Mouse (Mus musculus): ENCODE measurements around the gene Ifit2.
"Not testable (repeated sequence)": the region's sequence is repeated elsewhere in the genome, so short reads cannot be mapped to it uniquely, and the experiment has no call there.

The Ifit2 gene

DNA sequence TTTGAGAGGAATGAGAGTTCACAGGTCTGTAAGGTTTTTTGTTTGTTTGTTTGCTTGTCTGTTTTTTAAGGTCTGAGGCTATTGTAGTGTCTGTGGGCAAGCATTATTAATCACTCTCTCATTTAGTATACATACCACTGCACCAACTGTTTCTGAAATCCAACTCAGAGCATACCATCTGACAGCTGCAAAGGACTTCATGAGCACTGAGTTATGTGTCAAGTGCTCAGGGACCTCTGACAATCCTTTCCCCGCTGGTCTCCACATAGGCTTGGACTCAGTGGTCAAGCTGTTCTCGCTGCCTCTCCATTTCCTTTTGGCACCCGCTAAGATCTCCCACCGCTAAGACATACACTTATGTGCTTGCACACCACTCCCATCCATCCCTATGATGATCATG is 4.3 kb upstream of the Ifit2 start:
- DNase-seq (ENCODE audit: extremely low spot score, low read depth, low spot score), result no peak

DNA sequence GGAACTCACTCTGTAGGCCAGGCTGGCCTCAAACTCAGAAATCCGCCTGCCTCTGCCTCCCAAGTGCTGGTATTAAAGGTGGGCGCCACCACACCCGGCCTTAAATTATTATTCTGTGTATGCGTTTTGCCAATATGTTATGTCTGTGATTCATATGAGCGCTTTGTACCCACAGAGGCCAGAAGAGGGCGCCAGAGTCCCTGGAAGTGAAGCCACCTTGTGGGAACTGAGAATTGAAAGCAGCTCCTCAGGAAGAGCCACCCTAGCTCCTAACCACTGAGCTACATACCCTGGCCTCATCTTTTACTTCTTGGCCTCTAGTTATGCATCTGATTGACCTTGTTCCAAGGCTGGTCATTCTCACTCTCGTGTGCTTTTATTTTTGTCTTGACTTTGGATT is 2.5 kb upstream of the Ifit2 start:
- DNase-seq (ENCODE audit: extremely low spot score, low read depth, low spot score), result no peak

DNA sequence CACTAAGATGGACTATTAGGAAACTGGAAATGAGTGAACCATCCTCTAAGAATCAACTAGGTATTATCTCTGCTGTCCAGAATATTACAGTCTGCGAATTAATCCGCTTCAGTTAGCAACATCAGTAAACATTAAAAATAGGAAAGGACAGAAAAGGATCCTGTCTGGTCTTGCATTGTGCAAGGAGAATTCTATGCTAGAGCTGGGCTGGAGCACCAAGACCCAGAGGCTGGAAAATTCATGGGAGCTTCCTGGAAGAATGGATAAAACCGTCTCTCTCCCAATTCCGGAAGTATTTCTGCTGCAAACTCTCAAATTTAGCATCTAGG is 325 bp upstream of the Ifit2 start:
- DNase-seq (ENCODE audit: extremely low spot score, low read depth, low spot score), result no peak

DNA sequence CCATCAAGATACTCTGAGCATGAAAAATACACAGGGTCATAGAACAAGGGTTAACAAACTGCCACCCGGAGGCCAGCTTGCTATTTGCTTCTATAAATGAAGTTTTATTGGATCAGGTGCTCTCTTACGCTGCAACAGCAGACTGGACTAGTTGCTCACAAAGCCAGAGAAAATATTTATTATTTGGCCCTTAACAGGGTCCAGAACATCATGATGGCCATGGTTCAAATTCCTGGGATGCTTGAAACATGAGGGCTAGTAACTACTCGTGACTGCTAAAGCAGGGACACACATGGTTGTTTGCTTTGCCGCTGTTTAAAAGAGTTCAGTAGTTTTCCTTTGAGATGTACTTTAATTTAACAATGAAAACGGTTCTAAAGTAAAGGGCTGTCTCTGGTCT is 1.5 kb downstream of the Ifit2 start:
- DNase-seq (ENCODE audit: extremely low spot score, low read depth, low spot score), result no peak

DNA sequence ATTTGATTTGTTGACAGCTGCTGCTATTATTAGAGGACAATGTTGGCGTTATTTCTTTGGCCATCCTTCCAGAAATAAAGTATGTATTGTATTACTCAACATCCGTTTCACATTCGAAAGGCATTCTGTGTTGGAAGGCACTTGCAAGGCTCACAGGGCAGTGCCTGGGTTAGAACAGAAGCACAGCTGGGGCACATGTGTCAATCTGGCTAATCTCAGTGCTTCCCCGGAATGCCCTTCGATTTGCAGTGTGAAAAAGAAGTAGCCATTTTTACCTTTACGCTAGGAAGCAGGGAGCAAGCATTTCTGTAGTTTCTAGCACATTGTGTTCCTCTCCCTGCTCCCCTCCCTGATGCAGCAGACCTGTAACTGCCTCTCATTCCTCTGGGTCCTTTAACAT is 2.5 kb downstream of the Ifit2 start:
- DNase-seq (ENCODE audit: extremely low spot score, low read depth, low spot score), result no peak

DNA sequence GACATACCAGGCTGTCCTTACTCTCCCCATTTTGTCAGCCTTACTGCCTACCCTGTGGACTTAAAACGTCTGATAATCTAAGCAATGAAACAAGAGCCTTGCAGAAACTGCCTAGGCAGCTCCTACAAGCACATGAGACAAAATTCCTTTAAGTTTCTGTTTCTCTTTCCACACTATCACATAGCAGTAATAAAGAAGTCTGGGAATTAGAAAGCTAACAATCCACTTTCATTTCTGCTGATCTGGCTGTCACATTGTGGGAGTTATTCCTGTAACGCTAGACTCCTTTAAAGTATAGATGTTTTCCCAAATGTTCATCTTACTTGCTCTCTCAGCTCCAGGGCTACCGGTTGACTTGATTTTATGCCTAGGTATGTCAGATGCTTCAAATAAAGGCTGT is 3.0 kb downstream of the Ifit2 start:
- DNase-seq (ENCODE audit: extremely low spot score, low read depth, low spot score), result no peak

DNA sequence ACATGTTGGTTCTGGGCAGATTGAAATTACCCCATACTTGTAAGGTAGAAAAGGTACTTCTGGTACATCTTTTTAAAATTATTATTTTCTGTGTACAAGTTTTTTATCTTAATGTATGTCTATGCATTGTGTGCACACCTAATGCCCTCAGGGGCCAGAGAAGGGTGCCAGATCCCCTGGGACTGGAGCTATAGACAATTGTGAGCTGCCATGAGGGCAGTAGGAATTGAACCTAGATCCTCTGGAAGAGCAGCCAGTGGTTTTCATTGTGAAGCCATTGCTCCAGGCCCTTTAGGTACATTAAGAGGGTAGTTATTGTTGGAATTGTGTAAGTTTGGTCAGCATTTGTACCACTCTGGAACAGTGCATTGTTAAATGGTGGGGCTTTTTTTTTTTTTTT is 3.6 kb downstream of the Ifit2 start:
- no peak for DNase-seq (ENCODE audit: extremely low spot score, low read depth, low spot score)

DNA sequence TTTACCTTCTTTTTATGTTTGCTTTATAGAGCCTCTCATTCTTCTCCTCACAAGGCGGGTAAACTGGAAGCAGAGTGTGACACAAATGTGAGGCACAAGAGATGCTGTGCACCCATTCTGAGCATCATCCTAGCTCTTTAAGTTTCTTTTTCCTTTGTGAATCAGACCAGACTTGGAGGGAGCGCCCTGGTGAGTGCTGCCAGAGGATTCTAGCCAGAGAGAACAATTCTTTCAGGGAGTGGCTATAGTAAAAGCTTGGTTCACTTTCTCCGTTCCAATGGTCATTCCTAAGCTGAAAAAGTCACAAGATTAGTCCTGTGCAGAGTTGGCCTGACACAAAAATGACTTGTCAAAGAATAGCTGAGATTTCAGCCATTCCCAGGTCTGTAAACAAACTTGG is 6.1 kb downstream of the Ifit2 start:
- DNase-seq (ENCODE audit: extremely low spot score, low read depth, low spot score), result no peak

DNA sequence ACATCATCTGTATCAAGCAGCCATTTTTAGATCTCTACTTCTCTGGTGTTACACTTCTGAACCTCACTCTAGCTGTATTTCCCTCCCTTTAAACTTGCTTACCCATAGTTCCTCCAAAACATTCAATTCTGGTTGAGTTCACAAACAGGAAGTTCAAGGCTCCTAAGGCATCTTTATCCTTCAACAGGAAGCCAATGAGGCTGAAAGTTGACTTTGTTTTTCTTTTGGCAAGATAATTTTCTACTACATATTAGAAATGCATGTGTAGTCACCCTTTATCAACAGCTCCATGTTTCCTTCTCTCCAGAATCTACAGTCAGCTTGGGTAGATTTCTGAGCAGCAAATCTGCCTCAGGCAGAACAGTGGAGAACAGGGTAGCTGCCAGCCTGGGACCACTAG is 12.1 kb downstream of the Ifit2 start:
- DNase-seq (ENCODE audit: extremely low spot score, low read depth, low spot score), result no peak

DNA sequence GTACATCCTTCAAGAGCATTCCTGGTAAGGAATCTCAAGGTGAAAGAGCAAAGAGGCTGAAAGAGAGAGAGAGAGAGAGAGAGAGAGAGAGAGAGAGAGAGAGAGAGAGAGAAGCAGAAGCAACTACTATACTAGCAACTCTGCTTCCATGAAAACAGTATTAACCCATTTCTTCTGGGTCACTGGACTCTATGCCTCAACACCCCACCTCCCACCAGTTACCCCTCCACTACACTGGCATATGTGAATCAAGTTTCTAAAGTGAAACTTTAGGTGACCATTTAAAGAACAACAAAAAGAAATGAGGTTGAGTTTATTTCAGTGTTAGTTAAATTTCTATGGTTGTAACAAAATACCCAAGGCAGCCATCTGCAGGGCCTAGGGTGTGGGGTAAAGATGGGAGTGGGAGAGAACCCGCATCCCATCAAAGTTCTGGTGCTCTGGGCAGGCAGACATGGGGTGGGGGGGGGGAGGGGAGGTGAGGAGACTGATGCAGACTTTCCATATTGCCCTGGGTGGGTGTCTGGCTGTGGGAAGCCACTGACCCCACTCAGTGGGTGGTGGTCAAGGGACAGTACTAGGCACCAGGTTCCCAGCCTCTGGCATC is 15.8 kb downstream of the Ifit2 start:
- DNase-seq (ENCODE audit: extremely low spot score, low read depth, low spot score), result no peak

DNA sequence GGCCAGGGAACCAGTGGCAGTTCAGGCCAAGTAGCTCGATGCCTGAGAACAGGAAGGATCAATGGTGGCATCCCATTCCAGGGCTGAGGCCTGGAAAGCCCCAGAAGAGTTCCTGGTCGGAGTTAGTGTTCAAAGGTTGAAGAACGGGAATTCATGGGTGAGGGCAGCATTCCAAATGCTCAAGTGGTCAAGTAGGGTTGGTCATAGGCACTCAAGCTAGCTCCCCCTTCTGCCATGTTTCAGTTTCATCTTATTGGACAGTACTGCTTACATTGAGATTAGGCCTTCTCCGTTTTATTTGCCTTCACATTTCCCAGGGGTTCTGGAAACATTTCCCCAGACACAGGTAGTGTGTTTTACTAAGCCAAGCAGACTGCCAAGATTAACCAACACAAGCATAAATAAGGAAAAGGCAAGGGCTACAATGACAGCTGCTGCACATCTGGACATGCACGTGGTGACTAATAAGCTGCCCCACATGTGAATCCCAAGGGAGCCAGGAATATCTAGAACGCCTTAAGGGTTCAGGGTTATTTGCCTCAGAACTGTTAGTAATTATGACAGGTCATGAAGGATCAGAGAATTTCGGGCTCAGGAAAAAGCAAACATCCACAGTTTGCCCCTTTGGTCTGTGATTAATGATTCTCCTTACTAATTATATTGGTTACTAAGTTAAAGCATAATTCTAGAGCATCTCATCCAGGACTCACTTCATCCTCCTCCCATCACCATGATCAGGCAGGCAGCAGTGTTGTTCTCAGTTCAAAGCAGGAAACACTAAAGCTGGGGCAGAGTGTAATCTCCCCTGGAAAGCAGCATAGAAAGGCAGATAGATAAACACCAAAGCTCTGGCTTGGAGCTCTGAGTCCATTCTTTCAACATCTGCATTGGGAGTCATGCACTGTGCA is 18.7 kb downstream of the Ifit2 start:
- no peak for DNase-seq (ENCODE audit: extremely low spot score, low read depth, low spot score)

DNA sequence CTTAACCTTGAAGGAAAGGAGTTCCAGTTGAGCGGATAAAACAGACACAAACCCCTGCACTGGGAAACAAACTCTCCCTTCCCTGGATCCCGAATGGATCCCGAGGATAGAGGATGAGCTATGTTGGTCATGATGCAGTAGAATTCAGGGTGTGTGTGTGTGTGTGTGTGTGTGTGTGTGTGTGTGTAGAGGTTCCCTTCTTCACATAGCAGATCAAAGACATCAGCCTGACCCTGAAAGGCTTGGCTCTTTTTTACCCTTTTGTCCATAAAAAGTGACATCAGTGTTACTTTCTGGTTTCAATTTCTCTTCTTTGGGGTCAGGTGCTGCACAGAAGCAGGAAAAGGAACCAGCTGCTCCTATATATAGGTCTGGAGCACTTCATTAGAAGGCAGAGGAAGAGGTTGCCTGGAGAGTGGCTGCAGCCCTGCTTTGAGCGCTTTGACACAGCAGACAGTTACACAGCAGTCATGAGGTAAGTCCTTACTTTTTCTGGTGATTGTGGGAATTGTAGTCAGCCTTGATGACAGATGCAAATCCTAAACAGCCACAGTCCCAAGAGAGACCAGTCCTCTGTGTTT is 19.5 kb downstream of the Ifit2 start:
- DNase-seq (ENCODE audit: extremely low spot score, low read depth, low spot score), result no peak

DNA sequence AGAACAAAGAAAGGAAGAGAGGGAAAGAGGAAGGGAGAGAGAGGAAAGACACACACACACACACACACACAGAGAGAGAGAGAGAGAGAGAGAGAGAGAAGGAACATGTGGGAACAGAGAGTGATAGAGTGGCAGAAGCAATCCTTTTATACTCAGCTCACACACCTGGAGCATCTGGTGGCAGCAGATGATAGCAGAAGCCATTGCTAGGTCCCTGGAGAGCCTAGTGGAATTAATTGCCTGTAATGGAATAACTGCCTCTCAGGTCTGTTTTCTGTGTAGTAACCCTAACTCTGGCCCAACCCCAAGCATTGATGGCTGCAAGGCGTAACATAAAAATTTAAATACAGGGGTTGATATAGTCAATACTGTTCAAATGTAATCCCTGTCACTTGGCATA is 20.6 kb downstream of the Ifit2 start:
- DNase-seq (ENCODE audit: extremely low spot score, low read depth, low spot score), result no peak

DNA sequence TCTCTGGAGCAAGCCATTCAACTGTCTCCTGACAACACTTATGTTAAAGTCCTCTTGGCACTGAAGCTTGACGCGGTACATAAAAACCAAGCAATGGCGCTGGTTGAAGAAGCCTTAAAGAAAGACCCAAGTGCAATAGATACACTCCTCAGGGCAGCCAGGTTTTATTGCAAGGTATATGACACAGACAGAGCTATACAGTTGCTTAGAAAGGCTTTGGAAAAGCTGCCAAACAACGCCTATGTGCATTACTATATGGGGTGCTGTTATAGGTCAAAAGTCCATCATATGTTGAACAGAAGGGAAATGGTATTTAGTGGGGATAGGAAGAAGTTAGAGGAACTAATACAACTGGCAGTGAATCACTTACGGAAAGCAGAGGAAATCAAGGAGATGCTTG is 23.2 kb downstream of the Ifit2 start:
- DNase-seq (ENCODE audit: extremely low spot score, low read depth, low spot score), result no peak

DNA sequence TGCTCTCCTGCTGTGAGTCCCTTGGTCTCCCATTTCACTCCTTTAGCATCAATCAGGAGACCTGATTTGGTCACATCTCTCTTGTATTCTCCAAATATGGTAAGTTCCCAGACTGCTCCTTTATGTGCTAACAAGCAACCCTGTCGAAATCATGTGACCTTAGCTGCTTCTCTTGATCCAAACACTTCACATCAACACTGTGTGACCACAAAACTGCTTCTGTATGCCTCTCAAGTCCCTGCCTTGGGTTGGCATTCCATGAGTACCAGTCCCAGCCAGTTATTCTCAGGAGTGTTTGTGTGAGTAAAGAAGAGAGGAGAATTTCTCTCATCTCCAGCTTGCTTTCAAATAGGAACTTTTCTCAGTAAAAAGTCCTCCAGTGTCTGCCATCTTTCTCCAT is 26.6 kb downstream of the Ifit2 start:
- no peak for DNase-seq (ENCODE audit: extremely low spot score, low read depth, low spot score)

DNA sequence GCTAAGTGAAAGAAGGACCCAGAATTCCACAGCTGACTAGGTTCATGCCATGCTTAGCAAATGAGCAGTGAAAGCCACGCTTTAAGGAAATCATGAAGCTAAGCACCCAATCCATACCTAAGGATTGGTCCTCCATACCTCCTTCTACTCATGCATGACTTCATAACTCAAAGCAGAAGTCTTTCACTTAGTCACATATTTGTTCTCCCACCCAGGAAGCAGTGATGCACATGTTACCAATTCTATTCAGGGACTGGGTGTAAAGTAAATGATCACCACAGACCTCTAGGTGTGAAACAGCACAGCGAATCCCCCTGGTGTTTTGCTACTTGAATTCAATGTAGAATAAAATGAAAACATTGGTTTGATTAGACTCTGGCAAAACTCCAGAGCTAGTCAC is 32.2 kb downstream of the Ifit2 start:
- DNase-seq (ENCODE audit: extremely low spot score, low read depth, low spot score), result not testable (repeated sequence)

DNA sequence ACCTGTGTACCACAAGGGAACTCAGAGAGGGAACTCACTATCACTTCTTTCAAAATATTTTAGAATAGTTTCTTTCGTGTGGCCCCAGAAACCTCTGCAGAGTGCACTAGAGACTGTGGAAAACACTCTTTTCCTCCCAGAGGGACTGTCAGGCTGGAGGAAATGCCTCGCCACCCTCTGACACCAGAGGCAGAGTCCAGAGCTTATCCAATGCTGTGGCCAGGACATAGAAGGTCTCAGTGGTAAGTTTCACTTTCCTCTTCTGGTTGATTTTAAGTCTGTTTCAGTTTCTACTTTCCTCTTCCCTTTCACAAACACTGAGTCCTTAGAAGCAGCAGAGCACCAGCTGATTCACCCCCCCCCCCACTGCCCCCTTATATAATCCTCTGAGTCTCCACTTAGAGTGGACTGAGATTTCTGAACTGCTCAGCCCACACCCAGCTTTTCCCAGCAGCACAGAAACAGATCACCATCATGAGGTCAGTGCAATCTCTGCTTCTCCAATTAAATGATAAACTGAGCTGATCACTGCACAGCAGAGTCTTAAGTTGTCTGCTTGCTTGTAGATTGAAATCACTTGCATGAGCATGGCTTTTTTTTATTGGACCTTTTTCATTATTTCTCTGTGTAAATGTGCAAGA is 32.8 kb downstream of the Ifit2 start, which contains the start of gene Ifit3:
TSS of gene Ifit3 (plus strand) at position 406 of the 641 bp plus-strand sequence.
- DNase-seq (ENCODE audit: extremely low spot score, low read depth, low spot score), result not testable (repeated sequence)

DNA sequence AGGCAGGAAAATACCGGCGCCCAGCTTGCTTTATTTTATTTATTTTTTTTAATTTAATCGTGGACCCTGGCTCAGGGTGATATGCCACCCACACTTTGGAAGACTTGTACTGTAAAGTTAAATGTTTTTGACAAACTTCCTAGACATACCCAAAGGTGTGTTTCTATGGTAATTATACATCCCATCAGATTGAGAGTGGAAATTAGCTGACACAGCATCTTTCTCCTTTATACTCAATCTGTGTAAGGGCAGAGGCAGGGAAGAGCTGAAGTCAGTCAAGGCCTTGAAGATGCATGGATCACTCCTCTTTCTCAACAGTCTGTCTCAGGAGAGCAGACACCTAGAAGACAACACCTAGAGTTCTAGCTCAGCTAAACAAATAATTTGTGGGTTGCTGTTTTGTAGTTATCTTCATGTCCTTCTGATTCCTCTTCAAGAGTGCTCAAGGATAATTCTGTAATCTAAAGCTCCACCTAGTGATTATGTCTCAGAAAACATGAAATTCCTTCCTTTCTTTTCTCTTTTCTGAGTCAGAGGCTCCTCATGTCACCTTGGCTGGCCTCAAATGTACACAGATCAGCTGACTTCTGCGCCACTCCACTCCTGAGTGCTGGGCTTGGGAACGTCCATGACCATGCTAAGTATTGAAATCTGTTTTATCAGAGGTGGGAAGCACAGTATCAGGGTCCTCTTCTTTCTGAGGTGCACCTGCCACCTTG is 35.4 kb downstream of the Ifit2 start:
- not testable (repeated sequence) for DNase-seq (ENCODE audit: extremely low spot score, low read depth, low spot score)

DNA sequence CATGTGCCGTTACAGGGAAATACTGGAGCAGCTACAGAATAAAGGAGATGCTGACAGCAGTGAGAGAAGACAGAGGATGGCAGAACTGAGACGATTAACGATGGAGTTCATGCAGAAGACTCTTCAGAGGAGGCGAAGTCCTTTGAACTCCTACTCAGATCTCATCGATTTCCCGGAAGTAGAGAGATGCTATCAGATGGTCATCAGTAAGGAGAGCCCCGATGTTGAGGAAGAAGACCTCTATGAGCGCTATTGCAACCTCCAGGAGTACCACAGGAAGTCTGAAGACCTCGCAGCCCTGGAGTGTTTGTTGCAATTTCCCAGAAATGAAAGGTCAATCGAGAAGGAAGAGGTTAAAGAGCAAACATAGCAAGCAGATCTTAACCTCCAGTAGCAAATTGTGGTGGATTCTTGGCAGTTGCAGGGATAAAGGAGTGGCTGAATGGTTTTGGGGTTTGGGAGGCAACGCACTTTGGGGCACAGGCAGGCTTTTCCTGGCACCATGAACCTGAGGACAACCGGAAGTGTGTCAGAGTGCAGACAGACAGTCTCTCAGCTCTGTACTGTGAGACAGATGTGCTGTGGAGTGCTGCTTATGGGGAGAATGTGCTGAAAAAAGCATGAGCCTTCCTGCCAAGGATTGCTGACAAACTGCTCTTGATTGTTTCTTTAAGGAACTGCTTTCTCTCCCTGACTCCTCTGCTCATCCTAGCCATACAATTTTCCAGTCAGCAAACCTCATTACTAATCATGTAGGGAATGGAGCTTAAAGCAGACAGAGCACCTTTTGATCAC is 37.6 kb downstream of the Ifit2 start:
- not testable (repeated sequence) for DNase-seq (ENCODE audit: extremely low spot score, low read depth, low spot score)

DNA sequence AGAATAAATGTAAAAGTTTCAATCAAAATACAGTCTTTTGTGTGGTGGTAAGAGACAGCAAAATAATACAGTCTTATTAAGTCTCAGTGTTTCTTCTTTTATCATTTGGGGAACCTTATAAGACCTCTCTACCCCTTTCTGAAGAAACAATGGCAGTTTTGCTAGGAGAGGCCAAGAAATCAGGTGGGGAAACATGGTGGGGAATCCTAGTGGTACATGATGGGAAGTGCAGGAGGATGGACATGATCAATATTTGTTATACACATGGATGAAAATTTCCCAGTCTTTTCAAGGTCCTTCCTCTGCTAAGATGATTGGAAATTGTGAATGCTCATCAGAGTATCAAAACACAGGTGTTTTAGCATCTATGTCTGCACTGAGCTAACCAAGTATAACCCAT is 38.5 kb downstream of the Ifit2 start:
- no peak for DNase-seq (ENCODE audit: extremely low spot score, low read depth, low spot score)

Data from hindlimb bud, embryonic 11.5 days (tissue).